Mouse (Mus musculus) right cerebral cortex, adult 18-20 months (tissue): ENCODE measurements around the gene Vdac1.
A peak's percentile ranks its signal among the peaks of the same experiment; 100 is the strongest.
"Not testable (repeated sequence)": the region's sequence is repeated elsewhere in the genome, so short reads cannot be mapped to it uniquely, and the experiment has no call there.

Source experiments
- DNase-seq: peaks from one replicate; pipeline ENCODE4 v3.0.0; 2022; ENCODE audit warnings: mixed read lengths

The Vdac1 gene

GRCm38 (mm10) chr11:52374340-52374739 lies 13.7 kb downstream of the Vdac1 start:
- peak; percentile 34 for DNase-seq

- no peak for DNase-seq
Observed at GRCm38 (mm10) chr11:52377579-52377978, 16.9 kb downstream of the Vdac1 start.

GRCm38 (mm10) chr11:52379241-52379640 lies 18.6 kb downstream of the Vdac1 start:
- DNase-seq, result no peak

- no peak for DNase-seq
Observed at GRCm38 (mm10) chr11:52383741-52384140, 23.1 kb downstream of the Vdac1 start.

GRCm38 (mm10) chr11:52384667-52385066 lies 24.0 kb downstream of the Vdac1 start:
- DNase-seq, result no peak

- DNase-seq, result no peak
Observed at GRCm38 (mm10) chr11:52386892-52387291, 26.2 kb downstream of the Vdac1 start.

GRCm38 (mm10) chr11:52388150-52388549 lies 27.5 kb downstream of the Vdac1 start:
- no peak for DNase-seq

- DNase-seq, result not testable (repeated sequence)
Observed at GRCm38 (mm10) chr11:52388979-52389378, 28.3 kb downstream of the Vdac1 start.

- no peak for DNase-seq
Observed at GRCm38 (mm10) chr11:52389933-52390332, 29.3 kb downstream of the Vdac1 start.

GRCm38 (mm10) chr11:52394494-52394893 lies 33.8 kb downstream of the Vdac1 start:
- no peak for DNase-seq

GRCm38 (mm10) chr11:52395343-52395742 lies 34.7 kb downstream of the Vdac1 start:
- no peak for DNase-seq

GRCm38 (mm10) chr11:52395940-52396596 lies 35.4 kb downstream of the Vdac1 start, which contains the start of gene 9530068E07Rik:
TSS of gene 9530068E07Rik (plus strand) at chr11:52396428.
- peak; percentile 94 for DNase-seq

GRCm38 (mm10) chr11:52396597-52397188 lies 36.0 kb downstream of the Vdac1 start:
- DNase-seq, result no peak

- DNase-seq, result no peak
Observed at GRCm38 (mm10) chr11:52397385-52397987, 36.8 kb downstream of the Vdac1 start.

- DNase-seq, result no peak
Observed at GRCm38 (mm10) chr11:52401476-52401875, 40.8 kb downstream of the Vdac1 start.

- DNase-seq, result no peak
Observed at GRCm38 (mm10) chr11:52402566-52402965, 41.9 kb downstream of the Vdac1 start.

- no peak for DNase-seq
Observed at GRCm38 (mm10) chr11:52404209-52404608, 43.5 kb downstream of the Vdac1 start.

- no peak for DNase-seq
Observed at GRCm38 (mm10) chr11:52405196-52405688, 44.6 kb downstream of the Vdac1 start.

- no peak for DNase-seq
Observed at GRCm38 (mm10) chr11:52409316-52409715, 48.7 kb downstream of the Vdac1 start.

GRCm38 (mm10) chr11:52418358-52418757 lies 57.7 kb downstream of the Vdac1 start:
- no peak for DNase-seq

- no peak for DNase-seq
Observed at GRCm38 (mm10) chr11:52419246-52419645, 58.6 kb downstream of the Vdac1 start.

- DNase-seq, result no peak
Observed at GRCm38 (mm10) chr11:52419861-52420260, 59.2 kb downstream of the Vdac1 start.

- DNase-seq, result no peak
Observed at GRCm38 (mm10) chr11:52420296-52421052, 59.8 kb downstream of the Vdac1 start.
